Mouse (Mus musculus) midbrain, embryonic 14.5 days (tissue): ENCODE data around the gene Tmem262. TPM values are rescaled to one million over a fixed set of nuclear protein-coding genes. Genes with fewer than 3 reads are reported as not detected.

Experiments
- ATAC-seq: fragments of 200-750 bp; cut with Nextera tagmentation; 2 replicates; pipeline ENCODE4 v1.8.0; 2017; ENCODE audit warnings: moderate number of reproducible peaks, moderate library complexity; ENCODE audit not compliant: low FRiP score, low TSS enrichment
- DNase-seq: peaks from one replicate; pipeline ENCODE4 v3.0.0-alpha.2; 2015
- H3K27ac ChIP-seq: fragments of 300-500 bp; sonication (generic); replicated peaks from 2 replicates; pipeline ENCODE4 v1.5.1; 2014; ENCODE audit warnings: mild to moderate bottlenecking, low read depth, low read length, moderate library complexity
- H3K27me3 ChIP-seq: fragments of 300-500 bp; sonication (generic); 2 replicates; pipeline ENCODE4 v1.6.1; 2014; ENCODE audit warnings: low read length, control low read depth, mixed read lengths; ENCODE audit not compliant: control insufficient read depth, insufficient read depth
- H3K36me3 ChIP-seq: fragments of 300-500 bp; sonication (generic); 2 replicates; pipeline ENCODE4 v1.6.1; 2014; ENCODE audit warnings: low read length, control low read depth; ENCODE audit not compliant: control insufficient read depth, insufficient read depth
- H3K4me1 ChIP-seq: fragments of 300-500 bp; sonication (generic); 2 replicates; pipeline ENCODE4 v1.6.1; 2014; ENCODE audit warnings: mild to moderate bottlenecking, antibody characterized with exemption, low read length, control low read depth; ENCODE audit not compliant: control insufficient read depth, insufficient read depth
- H3K4me2 ChIP-seq: fragments of 300-500 bp; sonication (generic); 2 replicates; pipeline ENCODE4 v1.6.1; 2014; ENCODE audit warnings: mild to moderate bottlenecking, low read length, moderate library complexity
- H3K4me3 ChIP-seq: fragments of 300-500 bp; sonication (generic); replicated peaks from 2 replicates; pipeline ENCODE4 v1.5.1; 2014; ENCODE audit warnings: low read depth, low read length
- H3K9ac ChIP-seq: fragments of 300-500 bp; sonication (generic); replicated peaks from 2 replicates; pipeline ENCODE4 v1.6.1; 2014; ENCODE audit warnings: mild to moderate bottlenecking, low read length, moderate library complexity
- H3K9me3 ChIP-seq: fragments of 300-500 bp; sonication (generic); 2 replicates; pipeline ENCODE4 v1.6.1; 2016; ENCODE audit warnings: low read length, control low read depth, mixed read lengths; ENCODE audit not compliant: control insufficient read depth
- WGBS: fragments of 180-500 bp; shearing (Covaris S2); extraction: QIAGEN DNeasy Blood & Tissue Kit; methylation state at CpG from one replicate; pipeline ENCODE4 v1.1.7; 2014; 5-methylcytosine and 5-hydroxymethylcytosine counted together
- polyA plus RNA-seq: library from polyadenylated mRNA; unstranded; fragments of >200 nt; fragmentation: Nextera tagmentation; extraction: Ambion mirVana; gene quantifications from 2 replicates; pipeline ENCODE4 v1.2.1, GENCODE M21; 2014

Gene Tmem262
- polyA plus RNA-seq, 1 experiment from 2014 or later, result not detected

DNA sequence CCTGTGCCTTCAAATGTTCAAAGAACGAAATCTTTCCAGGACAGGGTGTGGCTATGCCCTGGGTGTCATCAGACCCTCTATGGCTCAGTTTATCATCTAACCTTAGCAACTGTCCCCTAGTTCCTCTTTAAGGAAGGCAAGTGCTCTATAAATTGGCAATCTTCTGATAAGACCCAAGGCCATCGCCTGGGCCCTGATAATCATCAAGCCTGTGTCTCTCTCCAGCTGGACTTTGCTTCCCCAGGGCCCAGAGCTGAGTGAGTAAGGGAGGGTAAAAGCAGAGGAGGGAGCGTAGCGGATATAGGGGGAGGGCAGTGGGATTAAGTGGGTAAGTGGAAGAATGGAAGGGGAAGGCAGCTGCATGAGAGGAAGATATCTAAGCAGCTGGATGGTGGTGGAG, 24.6 kb downstream of the Tmem262 start:
- no peaks in the 10 kb centered on the region for H3K9me3 ChIP-seq
- 0 out of 2 replicates have a peak overlapping the region, but pooled peaks have one; percentile 9 for H3K9ac ChIP-seq
- H3K27me3 ChIP-seq, result no peaks in the 10 kb centered on the region
- ATAC-seq, result no peak
- H3K36me3 ChIP-seq, result no peaks in the 10 kb centered on the region
- H3K4me1 ChIP-seq, result no peaks in the 10 kb centered on the region
- 70% methylated on average over 4 of the region's 4 CpGs for WGBS
- H3K4me3 ChIP-seq, result no peak overlapping the region
- DNase-seq, result no peak
- H3K27ac ChIP-seq, result no peak overlapping the region
- H3K4me2 ChIP-seq, result no peak overlapping the region

- Histone ChIP-seq H3K9ac (0 out of 2 replicates have a peak within 1 kb of the TSS, but pooled peaks have one; percentile 9), H3K27me3 (no peaks in the 10 kb centered on the region), H3K4me1 (no peaks in the 10 kb centered on the region), H3K27ac (no peak within 1 kb of the TSS), H3K36me3 (no peaks in the 10 kb centered on the region), H3K4me2 (no peak within 1 kb of the TSS), H3K4me3 (no peak within 1 kb of the TSS), H3K9me3 (no peaks in the 10 kb centered on the region)
- 86% methylated on average over 7 of the region's 7 CpGs for WGBS
- no peak for ATAC-seq
- DNase-seq, result no peak
Measured at GRCm38 (mm10) chr19:6105586-6105985, 25.8 kb downstream of the Tmem262 start, which contains the start of gene Naaladl1. Gene Naaladl1, plus strand, starts transcription at chr19:6105782.

DNA sequence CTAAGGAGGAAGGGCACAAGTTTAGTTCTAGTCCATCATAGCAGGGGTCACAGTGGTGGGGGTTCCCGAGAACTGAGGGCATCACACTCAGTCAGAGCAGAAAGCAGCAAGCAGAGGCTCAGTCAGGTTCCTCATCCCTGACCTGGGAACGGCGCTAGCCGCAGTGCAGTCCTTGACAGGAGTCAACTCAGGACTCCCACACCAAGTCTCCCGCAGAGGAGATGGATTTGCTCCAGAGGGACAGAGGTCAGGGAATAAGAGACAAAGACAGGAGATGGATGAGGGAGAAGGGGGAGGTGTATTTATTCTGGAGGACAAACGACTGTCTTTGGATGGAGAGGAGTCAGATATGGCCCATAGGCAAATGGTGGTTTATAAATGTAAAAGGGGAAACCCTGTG, 33.3 kb downstream of the Tmem262 start:
- Histone ChIP-seq H3K4me2 (no peak overlapping the region), H3K9ac (no peak overlapping the region), H3K36me3 (peaks cover 34% of the 10 kb centered on the region), H3K4me1 (peaks cover 11% of the 10 kb centered on the region; the same call in 1 of the 2 replicates), H3K9me3 (no peaks in the 10 kb centered on the region), H3K4me3 (no peak overlapping the region), H3K27me3 (no peaks in the 10 kb centered on the region), H3K27ac (no peak overlapping the region)
- WGBS, result 69% methylated on average over 6 of the region's 6 CpGs
- DNase-seq (no peak), ATAC-seq (no peak)

- 94% methylated on average over 15 of the region's 15 CpGs for WGBS
- no peak for ATAC-seq
- peaks cover 37% of the 10 kb centered on the region for H3K36me3 ChIP-seq
- peak overlapping the region; percentile 94; the same call in 1 of the 2 replicates for H3K4me2 ChIP-seq
- H3K4me3 ChIP-seq, result no peak overlapping the region
- H3K27ac ChIP-seq, result no peak overlapping the region
- H3K9ac ChIP-seq, result 0 out of 2 replicates have a peak overlapping the region, but pooled peaks have one; percentile 10
- DNase-seq, result no peak
- H3K4me1 ChIP-seq, result peaks cover 14% of the 10 kb centered on the region; the same call in 1 of the 2 replicates
- H3K27me3 ChIP-seq, result no peaks in the 10 kb centered on the region
- H3K9me3 ChIP-seq, result no peaks in the 10 kb centered on the region
Measured at GRCm38 (mm10) chr19:6116113-6116850, 36.4 kb downstream of the Tmem262 start.

GRCm38 (mm10) chr19:6117346-6117985, 37.6 kb downstream of the Tmem262 start:
- Histone ChIP-seq H3K4me1 (peaks cover 14% of the 10 kb centered on the region; the same call in 1 of the 2 replicates), H3K27ac (peak overlapping the region; percentile 92), H3K36me3 (peaks cover 37% of the 10 kb centered on the region), H3K4me3 (peak overlapping the region; percentile 78), H3K4me2 (peak overlapping the region; percentile 94), H3K27me3 (no peaks in the 10 kb centered on the region), H3K9me3 (no peaks in the 10 kb centered on the region), H3K9ac (peak overlapping the region; percentile 81)
- DNase-seq (no peak), ATAC-seq (no peak)
- WGBS, result 5% methylated on average over 32 of the region's 32 CpGs

DNA sequence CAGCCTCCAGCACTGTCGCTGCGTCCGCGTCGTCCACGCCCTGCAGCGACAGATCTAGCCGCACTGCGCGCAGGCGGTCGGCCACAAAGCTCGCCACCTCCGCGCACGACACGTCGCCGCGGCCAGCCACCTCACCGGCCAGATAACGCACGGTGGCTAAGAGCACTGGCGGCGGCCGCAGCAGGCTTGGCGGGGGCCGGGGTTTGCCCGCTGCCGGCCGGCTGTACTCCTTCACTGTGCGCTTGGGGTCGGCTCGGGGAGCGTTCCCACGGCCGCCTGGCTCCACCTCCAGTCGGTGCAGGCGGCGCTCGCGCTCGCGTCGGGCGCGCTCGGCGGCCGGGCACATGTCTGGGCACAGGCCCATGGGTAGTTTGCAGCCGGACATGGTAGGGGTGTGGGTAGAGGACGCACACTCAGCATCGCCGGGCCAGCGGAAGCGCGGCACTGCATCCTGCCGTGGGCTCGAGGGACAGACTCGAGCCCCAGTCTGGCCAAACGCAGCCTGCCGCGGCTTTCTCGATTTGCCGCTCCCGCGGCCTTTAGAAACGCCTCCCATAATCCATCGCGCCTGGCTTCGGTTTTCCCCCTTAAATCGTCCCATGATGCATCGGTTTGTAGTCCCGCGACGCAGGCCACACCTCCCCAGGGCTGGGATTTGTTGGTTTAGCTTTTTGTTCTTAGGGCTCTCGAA, 38.3 kb downstream of the Tmem262 start, which contains the start of gene Sac3d1:
TSS of gene Sac3d1 (minus strand) at position 665 of the 691 bp plus-strand sequence.
- Histone ChIP-seq H3K9ac (peak within 1 kb of the TSS; percentile 81), H3K4me1 (peaks cover 14% of the 10 kb centered on the region; the same call in 1 of the 2 replicates), H3K4me3 (peak within 1 kb of the TSS; percentile 78), H3K27ac (peak within 1 kb of the TSS; percentile 92), H3K9me3 (no peaks in the 10 kb centered on the region), H3K4me2 (peak within 1 kb of the TSS; percentile 94), H3K27me3 (no peaks in the 10 kb centered on the region), H3K36me3 (peaks cover 33% of the 10 kb centered on the region)
- WGBS, result under 1% methylated on average over 77 of the region's 77 CpGs
- DNase-seq (peak; percentile 97), ATAC-seq (peak; percentile 86)

DNA sequence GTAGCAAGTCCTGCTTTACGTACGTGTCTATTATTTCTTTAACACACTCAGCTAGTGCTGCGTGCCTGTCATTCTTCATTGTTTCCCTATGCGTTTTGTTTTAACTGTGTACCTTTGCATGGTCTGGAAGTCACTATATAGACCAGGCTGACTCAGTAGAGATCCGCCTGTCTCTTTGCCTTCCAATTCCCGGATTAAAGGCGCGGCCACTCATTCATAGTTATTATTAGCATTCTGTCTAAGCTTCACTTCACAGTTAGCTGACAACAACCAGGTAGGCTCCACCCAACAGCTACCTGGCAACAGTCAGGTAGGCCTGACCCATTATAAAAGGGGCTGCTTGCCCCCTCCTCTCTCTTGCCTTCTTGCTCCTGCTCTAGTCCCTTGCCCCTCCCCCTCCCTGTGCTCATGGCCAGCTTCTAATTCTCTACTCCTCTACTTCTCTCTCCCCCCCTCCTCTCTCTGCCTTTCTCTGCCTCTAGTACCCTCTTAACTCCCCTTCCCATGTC, 38.9 kb downstream of the Tmem262 start:
- DNase-seq, result peak; percentile 68
- H3K4me3 ChIP-seq, result peak overlapping the region; percentile 78
- peaks cover 14% of the 10 kb centered on the region; the same call in 1 of the 2 replicates for H3K4me1 ChIP-seq
- H3K27ac ChIP-seq, result peak overlapping the region; percentile 92
- ATAC-seq, result peak; percentile 35; the same call in 1 of the 2 replicates
- 0% methylated on average over 8 of the region's 8 CpGs for WGBS
- H3K9ac ChIP-seq, result peak overlapping the region; percentile 81
- no peaks in the 10 kb centered on the region for H3K27me3 ChIP-seq
- peak overlapping the region; percentile 94 for H3K4me2 ChIP-seq
- H3K36me3 ChIP-seq, result peaks cover 29% of the 10 kb centered on the region
- no peaks in the 10 kb centered on the region for H3K9me3 ChIP-seq

- Histone ChIP-seq H3K9me3 (no peaks in the 10 kb centered on the region), H3K27me3 (no peaks in the 10 kb centered on the region), H3K9ac (no peak overlapping the region), H3K27ac (no peak overlapping the region), H3K4me1 (peaks cover 12% of the 10 kb centered on the region; the same call in 1 of the 2 replicates), H3K4me3 (no peak overlapping the region), H3K4me2 (no peak overlapping the region), H3K36me3 (peaks cover 2% of the 10 kb centered on the region)
- WGBS, result 41% methylated on average over 19 of the region's 19 CpGs
- DNase-seq (no peak), ATAC-seq (no peak)
Measured at GRCm38 (mm10) chr19:6121761-6122160, 41.9 kb downstream of the Tmem262 start.
